Mouse (Mus musculus) intestine, postnatal 0 days (tissue): ENCODE results near the gene Cdc25b. TPM values are rescaled to one million over a fixed set of nuclear protein-coding genes. Genes with fewer than 3 reads are reported as not detected.

Experiments used
- ATAC-seq: fragments of 200-750 bp; cut with Nextera tagmentation; 2 replicates; pipeline ENCODE4 v1.8.0; 2017; ENCODE audit warnings: mild to moderate bottlenecking, moderate TSS enrichment, moderate library complexity
- H3K27ac ChIP-seq: fragments of 300-500 bp; sonication (generic); 2 replicates; pipeline ENCODE4 v1.5.1; 2014; ENCODE audit warnings: mild to moderate bottlenecking, low read depth, low read length, moderate library complexity
- H3K27me3 ChIP-seq: fragments of 300-500 bp; sonication (generic); replicated peaks from 2 replicates; pipeline ENCODE4 v1.6.1; 2014; ENCODE audit warnings: low read length, mixed read lengths; ENCODE audit not compliant: control insufficient read depth, insufficient read depth
- H3K36me3 ChIP-seq: fragments of 300-500 bp; sonication (generic); 2 replicates; pipeline ENCODE4 v1.6.1; 2014; ENCODE audit warnings: mild to moderate bottlenecking, moderate library complexity; ENCODE audit not compliant: control insufficient read depth, insufficient read depth
- H3K4me1 ChIP-seq: fragments of 300-500 bp; sonication (generic); replicated peaks from 2 replicates; pipeline ENCODE4 v1.6.1; 2014; ENCODE audit warnings: antibody characterized with exemption, low read length, mixed read lengths; ENCODE audit not compliant: control insufficient read depth, insufficient read depth
- H3K4me2 ChIP-seq: fragments of 300-500 bp; sonication (generic); replicated peaks from 2 replicates; pipeline ENCODE4 v1.6.1; 2014; ENCODE audit warnings: low read depth, mild to moderate bottlenecking, moderate library complexity
- H3K4me3 ChIP-seq: fragments of 300-500 bp; sonication (generic); 2 replicates; pipeline ENCODE4 v1.5.1; 2014; ENCODE audit warnings: low read depth, low read length
- H3K9ac ChIP-seq: fragments of 300-500 bp; sonication (generic); 2 replicates; pipeline ENCODE4 v1.6.1; 2014; ENCODE audit warnings: mild to moderate bottlenecking, low read depth, low read length
- H3K9me3 ChIP-seq: fragments of 300-500 bp; sonication (generic); 2 replicates; pipeline ENCODE4 v1.6.1; 2016; ENCODE audit warnings: mixed run types; ENCODE audit not compliant: control insufficient read depth
- CTCF ChIP-seq: sonication (generic); IDR thresholded peaks from 2 replicates; pipeline ENCODE4 v1.5.1; 2016; ENCODE audit warnings: low read depth, mild to moderate bottlenecking, control low read depth, antibody characterized with exemption, moderate library complexity
- WGBS: fragments of 180-500 bp; shearing (Covaris S2); extraction: QIAGEN DNeasy Blood & Tissue Kit; methylation state at CpG from one replicate; pipeline ENCODE4 v1.1.7; 2014; 5-methylcytosine and 5-hydroxymethylcytosine counted together
- polyA plus RNA-seq: library from polyadenylated mRNA; unstranded; fragments of >200 nt; fragmentation: Nextera tagmentation; extraction: Ambion mirVana; gene quantifications from 2 replicates; pipeline ENCODE4 v1.2.1, GENCODE M21; 2015

Gene Cdc25b
- polyA plus RNA-seq, 1 experiment from 2014 or later, result 10.9 TPM

GRCm38 (mm10) chr2:131141336-131141986 lies 45.3 kb upstream of the Cdc25b start:
- no peak for ATAC-seq
- Histone ChIP-seq H3K4me3 (no peak overlapping the region), H3K9me3 (no peaks in the 10 kb centered on the region), H3K27me3 (no peaks in the 10 kb centered on the region), H3K4me1 (no peaks in the 10 kb centered on the region), H3K36me3 (peaks cover 21% of the 10 kb centered on the region), H3K4me2 (no peak overlapping the region), H3K9ac (no peak overlapping the region), H3K27ac (no peak overlapping the region)
- 87% methylated on average over 8 of the region's 8 CpGs for WGBS
- TF ChIP-seq CTCF, result no peak

- no peak overlapping the region for H3K9ac ChIP-seq
- H3K27ac ChIP-seq, result no peak overlapping the region
- peak; percentile 69 for ATAC-seq
- H3K9me3 ChIP-seq, result no peaks in the 10 kb centered on the region
- 27% methylated on average over 18 of the region's 18 CpGs for WGBS
- peaks cover 32% of the 10 kb centered on the region for H3K36me3 ChIP-seq
- H3K4me3 ChIP-seq, result no peak overlapping the region
- H3K4me2 ChIP-seq, result peak overlapping the region; percentile 52
- no peaks in the 10 kb centered on the region for H3K4me1 ChIP-seq
- TF ChIP-seq CTCF, result peak; percentile 88
- no peaks in the 10 kb centered on the region for H3K27me3 ChIP-seq
Measured at GRCm38 (mm10) chr2:131142592-131142991, 44.2 kb upstream of the Cdc25b start.

DNA sequence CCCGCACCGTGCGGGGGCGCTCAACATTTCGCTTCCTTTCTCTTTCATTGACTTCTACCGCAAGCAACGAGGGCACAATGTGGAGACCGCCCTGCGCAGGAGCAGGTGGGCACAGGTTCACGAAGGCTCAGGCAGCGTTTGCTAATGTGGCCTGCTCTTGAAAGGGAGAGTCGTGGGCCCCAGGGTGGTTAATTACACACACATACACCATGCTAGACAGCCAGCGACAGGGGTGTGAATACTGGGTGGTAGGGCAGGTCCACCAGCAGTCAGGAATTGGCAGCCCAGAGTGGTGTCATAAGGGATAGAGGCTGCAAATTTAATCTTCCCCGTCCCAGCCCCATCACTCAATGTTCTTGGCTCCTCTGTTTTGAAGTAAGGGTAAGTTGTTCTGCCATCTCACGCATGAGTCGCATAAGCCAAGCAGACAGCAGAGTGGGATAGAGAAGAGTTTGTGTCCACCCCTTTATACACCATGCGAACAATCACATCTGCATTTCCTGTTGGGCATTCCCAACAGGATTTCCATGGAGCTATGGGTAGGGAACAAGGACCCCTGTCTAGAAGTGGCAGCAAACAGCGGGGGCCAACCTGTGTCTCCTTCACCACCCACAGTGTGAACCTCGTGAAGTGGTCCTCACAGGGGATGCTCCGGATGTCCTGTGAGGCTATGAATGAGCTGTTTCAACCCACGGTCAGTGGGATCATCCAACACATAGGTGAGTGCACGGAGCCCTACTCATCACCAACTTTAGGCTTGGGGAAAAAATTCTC lies 43.6 kb upstream of the Cdc25b start:
- Histone ChIP-seq H3K4me2 (peak overlapping the region; percentile 52), H3K4me3 (no peak overlapping the region), H3K27me3 (no peaks in the 10 kb centered on the region), H3K36me3 (peaks cover 38% of the 10 kb centered on the region), H3K4me1 (no peaks in the 10 kb centered on the region), H3K9me3 (no peaks in the 10 kb centered on the region), H3K9ac (no peak overlapping the region), H3K27ac (no peak overlapping the region)
- WGBS, result 71% methylated on average over 22 of the region's 22 CpGs
- TF ChIP-seq CTCF, result no peak
- no peak for ATAC-seq

- ATAC-seq, result no peak
- Histone ChIP-seq H3K4me3 (no peak overlapping the region), H3K4me1 (no peaks in the 10 kb centered on the region), H3K9me3 (no peaks in the 10 kb centered on the region), H3K27me3 (no peaks in the 10 kb centered on the region), H3K27ac (no peak overlapping the region), H3K36me3 (peaks cover 49% of the 10 kb centered on the region), H3K9ac (no peak overlapping the region), H3K4me2 (no peak overlapping the region)
- WGBS, result 67% methylated on average over 13 of the region's 13 CpGs
- no peak for TF ChIP-seq CTCF
Measured at GRCm38 (mm10) chr2:131145121-131145520, 41.6 kb upstream of the Cdc25b start.

GRCm38 (mm10) chr2:131145536-131145935 lies 41.2 kb upstream of the Cdc25b start:
- no peak for ATAC-seq
- no peak overlapping the region for H3K9ac ChIP-seq
- no peaks in the 10 kb centered on the region for H3K9me3 ChIP-seq
- no peak overlapping the region for H3K4me2 ChIP-seq
- no peak overlapping the region for H3K4me3 ChIP-seq
- peaks cover 49% of the 10 kb centered on the region for H3K36me3 ChIP-seq
- no peak overlapping the region for H3K27ac ChIP-seq
- TF ChIP-seq CTCF, result no peak
- no peaks in the 10 kb centered on the region for H3K27me3 ChIP-seq
- no peaks in the 10 kb centered on the region for H3K4me1 ChIP-seq
- 87% methylated on average over 2 of the region's 2 CpGs for WGBS

DNA sequence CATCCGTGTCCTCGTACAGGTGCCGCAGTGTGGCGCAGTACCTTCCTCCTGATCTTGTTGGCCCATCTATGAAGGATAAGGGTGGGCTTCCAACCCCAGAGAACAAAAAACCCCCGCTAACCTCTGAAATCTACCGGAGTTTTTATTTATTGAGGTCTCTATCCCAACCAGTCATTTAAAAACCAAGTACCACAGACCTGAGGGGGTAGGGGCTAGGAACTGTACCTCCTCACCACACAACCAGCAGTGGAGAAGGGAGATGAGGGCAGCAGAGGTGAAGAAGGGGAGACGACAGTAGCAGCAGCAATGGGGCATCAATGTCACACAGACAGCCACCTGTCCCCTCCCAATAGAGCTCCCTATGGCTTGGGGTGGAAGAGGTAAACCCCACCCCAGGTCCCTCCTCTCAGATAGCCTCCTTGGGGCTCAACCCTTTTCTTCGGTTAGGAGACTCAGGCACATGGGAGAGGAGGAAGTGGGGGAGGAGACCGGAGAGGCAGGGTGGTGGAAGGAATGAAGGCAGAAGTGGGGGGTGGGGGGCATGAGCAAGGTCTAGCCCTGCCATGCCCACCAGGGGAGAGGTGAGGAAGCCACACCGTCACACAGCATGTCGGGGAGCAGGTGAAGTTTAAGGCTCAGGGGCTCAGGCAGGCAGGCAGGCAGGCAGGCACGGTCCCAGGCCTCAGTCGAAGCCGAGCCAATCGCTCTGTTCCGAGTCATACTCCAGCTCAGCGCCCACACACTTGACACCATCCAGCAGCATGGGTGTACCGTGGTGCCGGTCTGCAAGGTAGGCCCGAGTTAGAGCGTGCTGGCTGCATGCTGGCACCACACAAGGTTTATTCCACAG lies 40.3 kb upstream of the Cdc25b start:
- Histone ChIP-seq H3K27me3 (no peaks in the 10 kb centered on the region), H3K4me1 (no peaks in the 10 kb centered on the region), H3K4me3 (no peak overlapping the region), H3K27ac (no peak overlapping the region), H3K9me3 (no peaks in the 10 kb centered on the region), H3K4me2 (no peak overlapping the region), H3K36me3 (peaks cover 57% of the 10 kb centered on the region), H3K9ac (no peak overlapping the region)
- ATAC-seq, result no peak
- no peak for TF ChIP-seq CTCF
- 86% methylated on average over 21 of the region's 21 CpGs for WGBS
